Mouse (Mus musculus) frontal cortex, adult (tissue): ENCODE measurements around the gene Shroom3.

Experiments used
- ATAC-seq: cut with Nextera tagmentation; 2 replicates; pipeline ENCODE4 v1.9.2; 2017; ENCODE audit warnings: mild to moderate bottlenecking, moderate library complexity, mixed read lengths; ENCODE audit not compliant: low TSS enrichment

Shroom3 gene

GRCm38 (mm10) chr5:92808503-92809415 lies 125.5 kb downstream of the Shroom3 start:
- ATAC-seq = no peak

DNA sequence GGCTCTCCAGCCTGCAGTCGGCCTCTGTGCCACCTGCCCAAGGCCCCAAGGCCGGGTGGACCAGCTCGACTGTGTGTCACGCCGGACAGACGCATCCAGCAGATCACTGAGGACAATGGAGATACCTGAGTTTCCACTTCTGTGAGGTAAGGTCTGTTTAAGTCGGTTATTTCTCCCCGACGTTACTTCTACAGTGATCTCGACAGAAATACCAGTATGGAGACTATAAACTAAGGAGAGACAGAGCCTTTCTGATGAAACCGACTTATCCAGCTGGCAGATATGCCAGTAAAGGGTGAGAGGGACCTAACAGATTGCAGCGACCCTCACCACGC lies 126.1 kb downstream of the Shroom3 start:
- ATAC-seq = no peak

DNA sequence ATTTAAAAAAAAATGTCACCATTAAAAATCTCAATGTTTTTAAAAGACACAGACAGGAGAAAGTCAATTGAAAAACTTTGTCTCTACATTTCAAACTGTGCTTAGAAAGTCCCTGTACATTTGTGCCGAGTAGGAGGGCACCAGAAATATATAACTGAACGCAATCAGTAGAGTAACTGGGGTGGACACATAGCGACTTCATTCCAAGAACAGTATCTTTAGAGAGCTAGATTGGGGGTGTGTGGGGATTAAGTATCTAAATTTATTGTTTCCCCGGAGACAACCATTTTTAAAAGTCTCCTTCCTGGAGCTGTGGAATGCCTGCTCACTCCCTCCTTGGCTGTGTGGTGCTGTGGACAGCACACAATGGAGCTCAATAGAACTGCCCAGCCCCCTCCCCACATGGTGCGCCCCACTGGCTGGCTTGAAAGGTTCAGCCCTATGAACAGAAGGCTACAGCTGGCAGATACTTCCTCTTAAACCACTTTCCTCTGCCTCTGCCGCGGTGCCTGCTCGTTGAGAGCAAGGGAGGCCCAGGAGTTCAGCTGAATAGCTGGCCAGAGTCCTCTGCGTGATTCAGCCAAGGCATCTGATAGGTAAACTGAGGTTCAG lies 127.8 kb downstream of the Shroom3 start:
- ATAC-seq = peak; percentile 90

GRCm38 (mm10) chr5:92811761-92812160 lies 128.5 kb downstream of the Shroom3 start:
- ATAC-seq = no peak

GRCm38 (mm10) chr5:92812936-92813335 lies 129.7 kb downstream of the Shroom3 start:
- ATAC-seq = no peak

- no peak for ATAC-seq
Observed at GRCm38 (mm10) chr5:92813562-92813961, 130.3 kb downstream of the Shroom3 start.

GRCm38 (mm10) chr5:92814621-92815020 lies 131.4 kb downstream of the Shroom3 start:
- no peak for ATAC-seq

GRCm38 (mm10) chr5:92817122-92817822 lies 134.0 kb downstream of the Shroom3 start:
- ATAC-seq = no peak

DNA sequence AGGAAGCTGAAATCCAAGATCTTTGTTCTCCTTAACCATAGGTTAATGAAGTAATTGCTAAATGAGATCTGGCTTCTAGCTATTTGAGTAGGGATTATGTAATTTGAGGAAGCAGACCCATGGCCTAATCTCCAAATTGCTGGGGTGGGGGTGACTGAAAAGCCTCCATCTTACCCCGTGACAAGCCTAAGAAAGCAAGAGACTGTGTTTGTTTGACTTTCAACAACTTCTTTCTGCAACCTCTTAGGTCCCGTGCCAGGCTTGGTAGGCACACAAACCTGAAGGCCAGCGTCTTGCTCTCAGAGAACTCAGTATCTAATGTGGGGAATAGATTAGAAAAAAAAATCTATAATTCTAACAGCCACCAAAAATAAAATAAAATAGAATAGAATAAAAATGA lies 138.1 kb downstream of the Shroom3 start:
- ATAC-seq = no peak

DNA sequence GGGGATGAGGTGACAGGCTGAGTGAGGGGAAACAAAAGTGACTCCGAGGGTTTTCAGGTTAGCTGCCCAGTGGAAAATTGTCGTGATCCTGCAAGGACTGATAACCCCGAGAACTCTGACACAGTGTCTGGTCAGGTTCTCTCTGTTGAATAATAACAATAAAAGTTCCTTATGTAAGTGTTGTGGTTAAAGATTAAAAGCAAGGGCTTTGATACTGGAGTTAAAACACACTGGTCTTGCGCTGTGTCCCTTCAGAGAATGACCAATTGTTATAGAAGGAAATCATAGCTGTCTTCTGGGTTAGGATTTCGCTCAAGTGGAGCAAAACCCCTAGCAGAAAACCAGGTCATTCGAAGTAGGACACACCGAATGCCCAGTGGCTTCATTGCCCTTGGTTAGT lies 140.3 kb downstream of the Shroom3 start:
- no peak for ATAC-seq

DNA sequence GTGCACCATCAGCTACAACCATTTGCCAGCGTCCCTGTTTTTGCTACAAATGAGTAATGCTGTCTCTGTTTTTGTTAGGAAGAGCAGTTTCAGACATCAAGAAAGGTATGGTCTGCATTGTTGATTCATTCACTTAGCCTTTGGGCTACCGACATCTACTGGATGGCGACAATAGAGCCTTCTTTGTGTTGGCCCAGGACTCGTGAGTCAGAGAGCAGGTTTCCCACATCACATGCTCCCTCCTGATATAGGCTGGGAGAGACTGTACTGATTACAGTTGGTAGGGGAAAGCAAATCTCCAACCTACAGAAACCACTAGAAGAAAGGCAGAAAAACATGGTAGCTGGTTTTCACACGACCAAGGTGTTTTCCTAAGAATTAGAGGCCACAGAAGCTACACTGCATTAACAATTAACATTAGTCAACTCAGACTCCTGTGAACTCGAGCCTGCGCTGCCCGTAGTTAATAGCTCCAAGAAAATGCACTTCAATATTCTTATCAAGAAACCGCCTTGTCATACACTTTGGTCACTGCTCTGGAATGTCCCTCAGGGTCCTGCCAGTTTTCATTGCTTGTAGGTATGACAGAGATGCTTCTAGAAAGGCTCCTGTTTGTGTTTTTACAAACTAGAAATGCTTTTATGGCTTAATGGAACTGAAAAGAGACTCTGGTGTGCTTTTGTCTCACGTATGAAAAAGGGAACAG lies 141.2 kb downstream of the Shroom3 start:
- no peak for ATAC-seq

- no peak for ATAC-seq
Observed at GRCm38 (mm10) chr5:92830391-92830790, 147.2 kb downstream of the Shroom3 start.

DNA sequence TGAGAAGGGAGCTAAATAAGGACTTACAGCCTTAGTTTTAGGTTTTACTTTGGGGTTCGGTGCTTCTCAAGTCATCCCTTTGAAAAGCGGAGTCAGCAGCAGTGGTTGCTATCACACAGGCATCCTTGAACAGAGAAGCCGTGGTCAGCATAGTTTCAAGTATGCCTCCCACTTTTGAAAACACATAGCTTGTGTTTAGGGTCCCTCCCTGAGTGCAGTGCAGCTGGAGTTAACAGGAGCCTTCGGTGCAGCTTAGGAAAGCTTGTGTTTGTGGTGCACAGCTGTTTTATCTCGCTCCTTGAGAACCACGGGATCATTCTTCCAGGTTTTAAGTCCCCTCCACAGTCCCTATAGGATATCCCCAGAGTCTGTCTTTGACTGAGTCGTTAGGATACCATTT lies 151.3 kb downstream of the Shroom3 start:
- no peak for ATAC-seq

- ATAC-seq = no peak
Observed at GRCm38 (mm10) chr5:92837311-92837710, 154.1 kb downstream of the Shroom3 start.

GRCm38 (mm10) chr5:92838351-92838784 lies 155.1 kb downstream of the Shroom3 start:
- 0 out of 2 replicates have a peak, but pooled peaks have one; percentile 52 for ATAC-seq

DNA sequence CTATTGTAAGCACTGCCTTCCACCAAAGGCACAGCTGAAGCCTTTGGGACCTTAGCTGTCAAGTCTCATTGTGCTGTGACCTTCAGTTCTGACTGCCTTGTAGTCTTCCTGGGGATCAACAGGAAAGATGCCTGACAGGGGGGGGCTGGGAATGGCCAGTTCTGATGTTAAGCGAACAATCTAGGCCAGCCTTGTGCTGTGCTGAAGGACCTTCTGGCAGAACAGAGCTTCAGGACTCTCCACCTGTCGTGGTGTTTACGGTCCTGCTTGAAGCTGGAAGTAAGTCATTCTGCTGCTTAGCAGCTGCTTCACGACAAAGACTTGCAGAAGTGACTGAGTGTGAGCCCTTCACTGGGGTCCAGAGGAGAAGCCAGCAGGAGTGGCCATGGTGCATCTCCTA lies 156.1 kb downstream of the Shroom3 start:
- no peak for ATAC-seq

DNA sequence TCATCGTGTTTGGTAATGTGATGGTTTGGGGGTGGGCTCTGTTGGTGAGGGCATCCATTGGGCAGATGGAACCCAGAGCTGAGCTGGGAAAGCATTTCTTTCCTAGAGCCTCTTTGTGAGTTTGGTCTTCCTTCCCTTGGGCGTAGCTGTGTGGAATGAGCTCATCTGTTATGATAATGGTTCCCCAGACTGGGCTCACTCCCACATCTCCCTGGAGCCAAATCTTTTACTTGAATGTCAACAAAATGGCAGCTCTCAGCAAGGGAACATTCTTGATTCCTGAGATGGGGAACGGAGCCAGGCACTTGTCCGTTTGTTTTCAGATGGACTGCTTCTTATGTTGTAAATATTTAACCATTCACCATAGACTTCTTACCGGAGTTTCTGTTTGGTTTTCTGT lies 158.2 kb downstream of the Shroom3 start:
- peak; percentile 44; the same call in 1 of the 2 replicates for ATAC-seq

DNA sequence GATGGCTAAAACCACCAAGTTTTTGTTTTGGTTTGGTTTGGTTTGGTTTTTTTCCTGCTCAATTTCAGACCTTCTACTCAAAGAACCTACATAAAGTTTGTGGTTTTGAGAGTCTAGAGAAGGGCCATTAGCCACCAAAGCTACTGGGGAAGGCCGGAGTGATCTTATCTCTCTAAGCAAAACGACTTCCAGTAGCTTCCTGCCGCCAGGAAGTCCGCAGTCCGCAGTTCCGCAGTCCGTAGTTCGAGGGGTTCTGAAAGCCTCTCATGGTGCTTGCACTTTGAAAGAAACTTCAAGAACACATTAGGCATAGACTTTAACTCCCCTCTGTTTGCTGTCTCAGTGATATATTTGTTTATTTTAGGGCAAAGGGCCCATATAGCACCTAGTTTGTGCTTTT lies 159.2 kb downstream of the Shroom3 start:
- no peak for ATAC-seq

GRCm38 (mm10) chr5:92842881-92843280 lies 159.6 kb downstream of the Shroom3 start:
- ATAC-seq = no peak

DNA sequence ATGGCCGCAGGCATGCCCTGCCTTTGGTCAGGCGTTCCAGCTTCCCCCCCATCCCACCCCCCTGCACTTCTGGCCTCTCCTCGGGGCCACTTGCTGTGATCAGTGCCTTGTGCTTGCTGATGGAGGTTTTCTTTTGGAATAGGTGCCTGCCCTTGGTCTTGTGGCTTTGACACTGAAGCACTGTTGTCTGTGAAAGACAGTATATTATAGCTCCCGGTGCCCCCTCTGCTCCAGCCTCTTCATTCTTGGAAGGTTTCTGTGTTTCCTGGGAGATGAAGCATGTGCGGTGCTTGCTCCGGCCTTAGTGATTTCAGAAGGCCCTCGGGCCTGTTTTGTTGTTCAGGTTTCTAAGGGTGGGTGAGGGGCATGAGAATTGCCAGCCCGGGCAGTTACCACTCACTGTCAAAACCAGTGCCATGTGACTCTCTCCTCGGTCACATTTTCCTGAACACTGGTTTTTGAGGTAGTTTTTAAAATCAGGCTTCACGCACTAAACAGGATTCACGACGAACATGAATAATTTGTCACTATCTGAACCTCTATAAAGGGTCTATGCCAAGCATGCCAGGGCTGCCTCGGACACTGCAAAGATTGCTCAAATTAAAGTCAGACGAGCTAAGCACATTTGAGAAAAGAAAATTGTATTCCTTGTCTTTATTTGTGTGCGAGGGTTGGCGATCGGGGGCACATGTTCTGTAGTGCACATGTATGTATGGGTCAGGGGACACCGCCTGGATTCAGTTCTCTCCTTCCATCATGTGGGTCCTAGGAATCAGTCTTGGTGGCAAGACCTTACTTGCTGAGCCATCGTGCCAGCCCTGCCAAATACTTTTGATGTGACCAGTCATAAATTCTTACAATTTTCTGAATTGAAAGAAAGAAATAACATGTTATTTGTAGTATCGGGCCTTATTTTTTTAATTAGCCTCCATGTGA lies 160.9 kb downstream of the Shroom3 start:
- no peak for ATAC-seq

GRCm38 (mm10) chr5:92849743-92850142 lies 166.5 kb downstream of the Shroom3 start:
- ATAC-seq = no peak
